Mouse (Mus musculus) testis, adult 2 months (tissue): ENCODE data around the gene Klhdc4.

ENCODE experiments used
- CTCF ChIP-seq: fragments of 200-500 bp; IDR thresholded peaks from 2 replicates; pipeline ENCODE4 v1.5.1; 2012; ENCODE audit warnings: low read depth, mild to moderate bottlenecking, inconsistent platforms, low read length, moderate library complexity; ENCODE audit not compliant: control insufficient read depth, insufficient read depth, insufficient replicate concordance
- POLR2A ChIP-seq: fragments of 200-500 bp; IDR thresholded peaks from 2 replicates; pipeline ENCODE4 v1.6.1; 2012; ENCODE audit warnings: low read depth, mild to moderate bottlenecking, inconsistent platforms, low read length, moderate library complexity; ENCODE audit not compliant: control insufficient read depth

DNA sequence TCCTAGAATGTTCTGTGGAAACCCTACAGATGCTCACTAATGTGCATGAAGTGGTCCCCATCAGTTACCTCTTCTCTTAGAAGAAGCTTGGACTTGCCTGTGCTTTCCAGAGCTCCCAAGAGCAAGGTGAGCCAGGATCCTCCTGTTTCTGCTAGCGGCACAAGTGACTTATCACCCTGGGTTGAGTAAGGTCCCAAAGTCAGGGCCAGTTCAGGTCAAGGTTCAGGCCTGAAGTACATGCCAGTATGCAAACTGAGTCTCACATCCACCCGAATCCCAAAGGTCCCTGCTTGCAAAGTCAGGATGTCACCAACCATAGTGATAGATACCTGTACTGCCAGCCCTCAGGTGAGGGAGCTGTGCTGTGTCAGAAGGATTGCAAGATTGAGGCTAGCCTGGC, 40.8 kb upstream of the Klhdc4 start:
- TF ChIP-seq CTCF, result no peak
- no peak for TF ChIP-seq POLR2A
